Mouse (Mus musculus) cerebellum, postnatal 10 days (tissue): ENCODE results near the gene Dcdc2a.

Source experiments
- DNase-seq, 2 experiments: peaks; one replicate each; pipeline ENCODE4 v3.0.0; 2021; ENCODE audit warnings: mixed read lengths in 2 of 2

The Dcdc2a gene

DNA sequence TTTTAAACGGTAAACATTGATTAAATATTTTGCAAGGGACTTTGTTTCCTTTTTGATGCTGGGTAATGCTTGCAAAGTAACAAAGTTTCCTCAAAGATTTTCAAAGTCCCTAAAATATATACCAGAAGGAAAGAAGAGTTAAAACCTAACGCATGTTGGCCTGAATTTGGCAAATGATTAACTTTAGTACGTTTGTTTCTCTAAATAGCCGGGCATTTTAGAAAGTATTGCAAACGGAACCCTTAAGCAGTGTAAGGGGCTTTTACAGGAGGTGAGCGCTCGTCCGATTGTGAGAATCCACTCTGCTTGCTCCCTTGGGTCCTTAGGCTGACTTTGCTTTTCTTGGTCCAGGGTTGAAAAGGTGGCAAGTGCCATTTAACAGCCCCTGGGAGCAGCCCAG, 41.5 kb downstream of the Dcdc2a start:
- no peak for DNase-seq

DNA sequence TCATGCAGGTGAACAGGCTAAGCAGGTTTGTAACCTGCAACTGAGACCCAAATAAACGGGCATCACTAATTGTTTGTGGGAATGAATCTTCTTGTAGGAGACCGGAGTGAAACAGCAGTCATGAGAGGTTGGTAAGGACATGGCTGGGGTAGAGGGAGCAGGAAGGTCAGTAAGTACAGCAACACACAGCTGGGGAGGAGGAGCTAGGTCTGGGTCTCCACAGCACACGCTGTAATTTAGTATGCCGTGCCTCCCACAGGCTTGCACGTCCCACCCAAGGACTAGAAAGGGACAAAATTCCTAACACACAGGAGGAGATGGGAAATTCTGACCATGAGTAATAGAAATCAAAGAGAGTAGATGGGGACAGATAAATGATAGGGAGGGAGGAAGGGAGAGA, 42.8 kb downstream of the Dcdc2a start:
- DNase-seq = no peak

- DNase-seq = no peak
Measured at GRCm38 (mm10) chr13:25099508-25099907, 43.7 kb downstream of the Dcdc2a start.

GRCm38 (mm10) chr13:25100581-25100980, 44.8 kb downstream of the Dcdc2a start:
- no peak for DNase-seq

- DNase-seq = no peak
Measured at GRCm38 (mm10) chr13:25105671-25106070, 49.9 kb downstream of the Dcdc2a start.

GRCm38 (mm10) chr13:25106740-25107139, 50.9 kb downstream of the Dcdc2a start:
- no peak for DNase-seq

DNA sequence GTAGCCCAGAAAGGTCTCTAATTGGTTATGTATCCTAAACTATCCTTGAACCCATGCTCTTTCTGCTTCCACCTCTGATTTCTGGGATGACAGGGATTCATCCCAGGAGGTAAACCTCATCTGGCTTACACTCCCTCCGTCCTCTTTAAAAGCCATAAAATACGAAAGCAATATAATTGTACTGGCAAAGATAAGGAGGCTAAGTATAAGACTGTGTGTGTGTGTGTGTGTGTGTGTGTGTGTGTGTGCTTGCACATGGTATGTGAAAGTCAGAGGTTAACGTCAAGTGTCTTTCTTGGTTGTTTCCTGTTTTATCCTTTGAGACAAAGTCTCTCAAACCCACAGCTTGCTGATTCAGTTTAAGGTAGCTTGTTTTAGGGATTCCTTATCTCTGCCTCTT, 52.5 kb downstream of the Dcdc2a start:
- no peak for DNase-seq

DNA sequence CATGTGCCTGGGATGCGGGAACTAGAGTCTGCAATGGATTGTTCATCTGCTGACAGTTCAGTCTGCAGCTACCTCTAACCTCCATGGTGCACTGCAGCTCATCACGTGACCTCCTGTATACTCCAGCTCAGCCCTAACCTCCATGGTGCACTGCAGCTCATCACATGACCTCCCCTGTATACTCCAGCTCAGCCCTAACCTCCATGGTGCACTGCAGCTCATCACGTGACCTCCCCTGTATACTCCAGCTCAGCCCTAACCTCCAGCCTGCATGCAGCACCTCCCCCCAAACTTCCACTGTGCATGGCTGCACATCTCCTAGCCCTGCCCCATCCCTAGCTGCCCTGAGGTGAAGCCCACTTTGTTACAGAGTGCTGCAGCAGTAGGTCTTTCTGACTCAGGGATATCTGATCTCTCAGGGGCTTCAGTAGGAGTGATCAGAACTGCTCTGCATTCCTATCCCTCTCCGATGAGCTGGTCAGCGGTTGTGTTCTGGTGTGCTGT, 54.8 kb downstream of the Dcdc2a start:
- DNase-seq = no peak

DNA sequence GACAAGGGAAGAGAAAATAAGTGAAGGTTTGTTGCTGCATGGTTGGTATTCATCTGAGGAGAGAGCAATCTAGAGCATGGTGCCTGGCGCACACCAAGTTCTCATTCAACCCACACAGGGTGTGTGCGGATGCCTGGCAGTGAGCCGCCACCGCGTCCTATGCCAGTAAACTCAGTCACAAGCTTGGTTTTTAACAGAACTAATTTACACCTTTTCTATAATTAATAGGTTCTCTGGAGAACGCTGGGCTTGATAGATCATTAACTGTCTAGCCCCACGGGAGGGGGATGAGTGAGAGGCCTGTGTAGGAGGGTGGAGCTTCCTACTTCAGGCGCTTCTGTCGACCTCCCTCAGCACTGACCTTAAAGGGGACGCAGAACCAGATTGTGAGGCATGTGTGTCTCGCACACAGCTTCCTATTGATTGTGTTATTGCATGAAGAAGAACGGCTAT, 59.7 kb downstream of the Dcdc2a start:
- DNase-seq = peak; percentile 67 to 70

DNA sequence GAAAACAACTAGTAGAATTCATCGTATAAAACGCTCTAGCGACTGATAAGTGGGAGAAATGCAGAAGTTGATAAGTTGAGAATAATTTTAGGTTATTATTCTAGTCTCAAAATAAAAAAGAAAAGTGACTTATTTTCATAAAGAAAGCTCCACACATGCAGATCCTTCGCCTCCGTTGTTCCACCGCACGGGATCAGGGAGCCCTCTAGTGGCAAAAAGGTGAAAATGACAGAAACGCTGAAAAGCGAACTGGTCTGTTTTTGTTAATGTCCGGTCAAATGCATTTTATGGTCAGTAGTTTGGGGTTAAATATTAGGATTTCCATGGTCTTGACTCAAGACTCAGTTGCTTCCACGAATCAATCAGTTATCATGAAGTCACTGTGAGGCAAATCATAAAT, 60.2 kb downstream of the Dcdc2a start:
- peak; percentile 64 to 77 for DNase-seq

- no peak for DNase-seq
Measured at GRCm38 (mm10) chr13:25122740-25123335, 67.0 kb downstream of the Dcdc2a start.

DNA sequence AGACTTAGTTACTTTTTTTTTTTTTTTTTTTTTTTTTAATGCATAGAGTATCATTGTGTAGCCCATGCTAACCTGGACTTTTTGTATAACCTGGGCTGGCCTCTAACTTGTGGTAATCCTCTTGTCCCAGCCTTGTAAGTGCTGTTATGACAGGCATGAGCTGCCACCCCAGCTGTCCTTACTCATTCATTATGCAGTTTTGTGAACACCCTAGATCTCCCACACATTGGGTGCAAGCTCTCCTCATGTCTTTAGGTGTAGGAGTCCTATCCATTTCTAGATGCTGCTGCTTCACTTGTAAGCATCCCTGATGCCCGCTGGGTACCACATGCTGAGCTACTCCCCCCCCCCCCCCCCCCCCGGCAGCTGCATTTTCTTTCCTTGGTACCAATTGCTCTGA, 71.4 kb downstream of the Dcdc2a start:
- no peak for DNase-seq

GRCm38 (mm10) chr13:25127806-25128205, 72.0 kb downstream of the Dcdc2a start:
- DNase-seq = no peak

GRCm38 (mm10) chr13:25128766-25129165, 73.0 kb downstream of the Dcdc2a start:
- no peak for DNase-seq

DNA sequence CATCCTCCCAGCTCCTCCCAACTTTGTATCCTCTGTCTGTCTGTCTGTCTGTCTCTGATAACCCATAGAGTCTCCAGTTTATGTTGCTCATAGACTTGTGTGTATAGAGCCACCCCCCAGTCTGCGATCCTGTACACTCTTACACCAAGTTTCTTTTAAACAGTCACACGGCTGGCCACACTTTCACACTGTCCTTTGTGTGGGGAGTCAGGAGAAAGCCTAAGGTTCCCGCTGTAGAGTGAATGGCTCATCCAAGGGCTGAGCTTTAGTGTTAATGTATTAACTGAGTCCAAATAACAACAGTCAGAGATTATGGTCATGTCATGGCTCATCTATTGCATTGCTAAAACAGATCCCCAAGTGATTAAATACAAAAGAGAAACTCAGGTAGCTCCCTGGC, 87.3 kb downstream of the Dcdc2a start:
- no peak for DNase-seq

- DNase-seq = no peak
Measured at GRCm38 (mm10) chr13:25144093-25144492, 88.3 kb downstream of the Dcdc2a start.

- no peak for DNase-seq
Measured at GRCm38 (mm10) chr13:25146232-25146631, 90.4 kb downstream of the Dcdc2a start.

DNA sequence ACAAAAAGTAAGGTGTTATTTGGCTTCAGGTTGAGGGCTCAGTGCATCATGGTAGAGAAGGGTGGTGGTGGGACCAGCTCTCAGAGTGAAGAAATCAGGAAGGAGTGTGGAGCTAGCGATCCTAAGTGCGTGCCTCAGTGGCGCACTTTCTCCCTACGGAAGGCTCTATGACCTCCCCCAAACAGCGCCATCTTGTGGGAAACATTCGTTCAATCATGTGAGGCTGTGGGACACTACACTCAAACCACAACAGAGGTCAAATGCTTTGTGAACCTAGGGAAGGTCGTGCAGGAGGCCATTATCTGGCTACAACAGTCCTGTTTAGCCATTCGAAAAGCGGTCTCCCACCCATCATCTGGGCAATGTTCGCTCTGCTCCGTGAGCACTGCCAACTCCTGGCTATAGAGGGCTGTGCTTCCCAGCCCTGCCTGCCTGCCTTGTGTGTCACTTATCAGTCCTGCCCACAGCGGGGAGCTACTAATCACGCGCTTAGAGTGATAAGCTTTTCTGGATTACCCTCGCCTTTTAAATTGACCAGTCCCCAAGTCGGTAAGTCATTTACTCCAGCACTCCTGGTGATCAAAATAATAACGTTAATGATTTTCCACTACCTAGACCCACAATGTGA, 94.5 kb downstream of the Dcdc2a start:
- peak; percentile 29 to 57 for DNase-seq

- peak; percentile 21 to 36 for DNase-seq
Measured at GRCm38 (mm10) chr13:25150861-25151260, 95.1 kb downstream of the Dcdc2a start.

GRCm38 (mm10) chr13:25159917-25160316, 104.1 kb downstream of the Dcdc2a start:
- DNase-seq = no peak

DNA sequence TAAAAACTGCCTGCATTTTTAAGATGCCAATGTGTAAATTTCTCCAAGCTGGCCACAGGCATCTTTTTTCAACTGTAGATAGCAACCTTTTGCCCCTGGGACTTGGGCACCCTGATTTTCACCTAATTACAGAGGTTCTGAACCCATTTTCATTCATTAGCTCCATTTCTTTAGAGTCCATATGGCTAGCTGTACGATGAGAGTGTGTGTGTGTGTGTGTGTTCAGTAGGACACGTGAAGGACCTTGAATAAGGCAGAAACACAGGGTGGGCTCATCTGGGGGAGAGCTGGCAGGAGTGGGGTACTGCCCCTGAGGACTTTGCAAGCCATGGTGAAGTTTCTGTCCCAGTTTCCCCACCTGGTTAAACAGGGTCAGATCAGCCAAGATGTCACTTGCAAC, 105.0 kb downstream of the Dcdc2a start:
- no peak for DNase-seq

DNA sequence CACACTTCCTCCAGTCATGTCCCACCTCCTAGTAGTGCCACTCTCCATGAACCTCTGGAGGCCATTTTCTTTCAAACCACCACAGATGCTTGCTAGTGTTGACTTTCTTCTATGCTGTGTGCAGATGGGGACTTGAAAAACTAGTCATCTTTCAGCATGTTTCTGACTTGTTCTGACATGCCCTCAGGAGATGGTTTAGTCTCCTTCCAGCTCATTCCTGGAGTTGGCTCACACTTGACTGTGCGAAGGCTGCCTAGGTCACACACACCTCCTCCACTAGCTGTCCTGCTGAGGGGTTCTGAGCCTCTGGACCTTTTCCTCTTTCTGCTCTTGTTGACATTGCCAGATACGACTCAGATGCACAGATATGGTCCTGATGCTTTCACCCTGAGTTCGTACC, 106.8 kb downstream of the Dcdc2a start:
- DNase-seq = no peak

DNA sequence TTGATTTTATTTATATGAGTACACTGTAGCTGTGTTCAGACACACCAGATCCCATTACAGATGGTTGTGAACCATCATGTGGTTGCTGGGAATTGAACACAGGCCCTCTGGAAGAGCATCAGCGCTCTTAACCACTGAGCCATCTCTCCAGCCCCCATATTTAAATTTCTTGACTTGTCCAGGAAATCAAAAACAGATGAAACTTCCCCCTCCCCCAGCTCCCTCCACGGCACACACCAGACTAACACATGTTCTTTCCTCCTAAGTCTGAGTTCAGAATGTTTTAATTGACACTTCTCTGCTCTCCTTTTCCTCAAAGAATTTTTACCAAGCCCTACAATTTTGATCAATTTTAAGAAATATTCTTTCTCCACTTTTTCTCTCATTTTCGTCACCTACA, 113.1 kb downstream of the Dcdc2a start:
- no peak for DNase-seq

- no peak for DNase-seq
Measured at GRCm38 (mm10) chr13:25177835-25178234, 122.0 kb downstream of the Dcdc2a start.
